Mouse (Mus musculus) frontal cortex, postnatal 14 days (tissue): ENCODE results near the gene Nhej1.

ENCODE experiments used
- DNase-seq, 2 experiments: peaks; one replicate each; pipeline ENCODE4 v3.0.0; 2022; ENCODE audit warnings: low spot score in 2 of 2

The Nhej1 gene

DNA sequence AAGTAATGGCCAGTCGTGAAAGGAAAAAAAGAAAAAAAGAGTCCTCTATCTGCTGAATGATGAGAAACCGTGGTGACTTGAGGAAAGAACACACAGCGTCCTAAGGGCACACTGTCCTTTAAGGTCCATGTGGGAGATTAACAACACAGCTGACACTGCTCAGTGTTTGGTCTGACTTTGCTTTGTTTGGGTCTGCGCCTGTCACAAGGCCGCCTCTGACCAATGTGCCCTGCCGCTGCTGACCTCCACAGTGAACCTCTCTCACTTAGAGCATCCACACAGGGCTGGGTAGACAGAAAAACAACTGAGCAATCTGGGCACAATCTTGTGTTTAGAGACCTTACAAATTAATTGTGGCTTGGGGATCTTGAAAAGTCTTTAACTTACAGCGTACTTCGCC is 148.0 kb downstream of the Nhej1 start:
- DNase-seq = no peak

DNA sequence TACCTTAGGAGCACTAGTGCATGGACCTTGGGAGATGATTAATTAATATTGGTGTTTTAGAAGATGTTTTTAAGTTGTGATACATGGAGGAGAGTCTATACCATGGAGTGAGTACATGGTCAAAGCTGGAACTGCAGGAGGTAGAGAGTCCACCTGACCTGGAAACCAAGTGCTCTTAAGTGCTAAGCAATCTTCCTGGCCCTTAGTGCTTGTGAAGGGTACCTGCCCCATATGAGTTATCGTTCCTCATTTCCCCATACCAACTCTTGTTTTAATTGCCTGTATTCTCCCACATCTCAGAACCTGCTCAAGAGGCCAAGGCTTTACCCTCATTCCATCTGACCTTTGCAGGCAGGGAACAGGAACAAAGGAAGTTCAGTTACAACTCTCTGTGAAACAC is 149.1 kb downstream of the Nhej1 start:
- no peak for DNase-seq

DNA sequence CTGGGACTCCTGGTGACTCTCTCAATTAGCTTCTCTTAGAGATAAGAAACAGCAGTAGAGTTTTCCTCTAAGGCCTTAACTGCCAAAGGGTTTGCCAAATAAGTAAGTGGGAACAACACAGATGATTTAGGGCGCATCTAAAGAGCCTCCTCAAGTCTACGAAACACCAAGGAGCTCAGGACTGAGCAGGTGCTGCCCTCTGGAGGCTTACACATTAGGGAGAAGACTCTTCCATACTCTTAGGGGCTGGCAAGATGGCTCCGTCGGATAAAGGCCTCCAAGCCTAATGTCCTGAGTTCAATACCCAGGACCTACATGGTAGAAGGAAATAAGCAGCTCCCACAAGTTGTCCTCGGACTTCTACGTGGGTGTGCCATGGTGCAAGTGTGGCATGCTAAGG is 151.4 kb downstream of the Nhej1 start:
- no peak for DNase-seq

DNA sequence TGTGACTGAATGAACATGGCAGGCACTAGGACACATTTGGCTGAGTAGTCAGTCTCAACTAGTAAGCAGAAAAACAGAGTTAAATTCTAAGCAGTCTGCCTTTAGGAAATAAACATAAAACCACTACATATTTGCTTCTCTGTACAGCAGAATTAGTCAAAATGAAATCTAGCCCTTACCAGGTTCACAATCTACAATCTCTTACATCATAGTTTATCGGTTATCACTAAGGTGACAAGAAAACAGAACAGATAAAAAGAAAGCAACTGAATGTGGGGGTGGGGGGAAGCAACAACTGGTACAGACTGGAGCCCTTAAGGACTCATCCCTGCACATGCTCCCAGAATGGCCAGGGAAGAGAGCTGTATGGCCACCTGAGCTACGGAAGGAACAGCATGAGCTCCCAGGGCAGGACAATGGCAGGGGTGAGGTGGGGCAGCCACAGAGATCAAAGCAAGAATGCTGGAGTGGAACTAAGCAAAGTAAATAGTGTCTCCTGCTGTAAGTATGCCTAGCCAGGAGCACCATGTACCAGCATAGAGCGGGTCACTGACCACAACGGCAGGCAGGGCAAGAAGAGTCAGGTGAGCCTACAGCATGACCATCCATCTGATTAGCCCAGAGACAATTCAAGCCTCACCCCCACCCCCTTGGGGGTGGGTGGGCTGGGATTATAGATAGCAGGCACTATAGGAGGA is 153.5 kb downstream of the Nhej1 start:
- no peak for DNase-seq

DNA sequence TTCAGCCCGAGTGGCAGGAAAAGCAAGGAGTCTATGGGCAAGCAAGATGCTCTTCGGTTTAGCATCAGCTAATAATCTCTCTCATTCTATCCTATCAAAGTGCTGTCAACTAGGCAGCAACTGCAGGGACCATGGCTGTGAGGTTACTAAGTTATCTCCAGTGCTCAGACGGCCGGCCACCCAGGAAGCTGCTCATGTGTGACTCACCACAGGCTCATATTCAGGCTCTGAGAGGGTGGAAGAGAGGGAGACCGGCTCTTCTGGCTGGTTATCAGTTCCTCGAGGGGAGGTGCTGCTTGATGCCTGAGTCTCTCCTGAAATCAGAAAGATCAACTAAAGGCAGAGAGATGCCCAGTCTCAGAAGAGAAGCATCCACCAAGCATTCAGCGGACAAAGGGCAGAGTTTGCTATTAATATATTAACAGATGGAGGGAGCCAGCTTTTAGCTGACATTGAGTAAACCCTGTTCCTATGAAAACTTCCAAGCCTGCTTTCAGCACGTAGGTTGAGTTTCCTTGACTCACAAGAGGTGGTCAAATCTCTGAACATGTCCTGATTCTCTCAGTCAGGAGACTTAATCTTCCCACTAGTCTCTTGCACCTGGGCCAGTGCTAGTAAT is 156.9 kb downstream of the Nhej1 start:
- DNase-seq = no peak

DNA sequence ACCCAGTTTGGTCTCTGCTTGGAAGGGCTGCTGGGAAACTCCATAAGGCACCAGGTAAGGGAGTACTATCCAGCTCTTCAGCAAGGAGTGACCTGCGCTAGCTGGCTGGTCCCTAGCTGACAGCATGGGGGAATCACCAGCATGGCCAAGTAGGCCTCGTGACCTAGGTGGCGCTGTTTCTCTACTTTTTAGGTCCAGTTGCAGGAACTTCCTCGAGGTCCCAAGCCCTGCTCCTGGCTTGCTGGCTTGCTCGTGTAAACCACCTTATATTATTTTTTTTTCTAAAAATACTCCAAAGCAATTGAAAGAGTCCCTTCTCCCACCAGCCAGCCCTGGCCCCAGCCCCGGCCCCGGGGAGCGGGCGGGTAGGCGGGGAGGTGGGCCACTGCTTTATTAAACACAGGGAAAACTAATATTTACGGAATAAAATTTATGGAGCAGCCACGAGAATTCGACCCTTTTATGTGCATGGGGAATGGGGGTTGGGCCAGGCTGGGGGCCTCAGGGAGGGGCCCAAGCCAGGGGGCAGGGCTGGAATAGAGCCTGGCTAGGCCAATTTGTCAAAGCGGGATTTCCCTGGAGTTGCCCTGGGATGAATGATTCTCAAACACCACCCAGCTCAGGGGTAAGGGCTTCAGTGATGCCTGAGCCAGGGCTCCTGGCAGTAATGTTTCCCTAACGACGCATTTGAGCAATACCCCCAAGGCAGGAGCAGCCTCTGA is 160.3 kb downstream of the Nhej1 start:
- DNase-seq = peak; percentile 22 to 56

DNA sequence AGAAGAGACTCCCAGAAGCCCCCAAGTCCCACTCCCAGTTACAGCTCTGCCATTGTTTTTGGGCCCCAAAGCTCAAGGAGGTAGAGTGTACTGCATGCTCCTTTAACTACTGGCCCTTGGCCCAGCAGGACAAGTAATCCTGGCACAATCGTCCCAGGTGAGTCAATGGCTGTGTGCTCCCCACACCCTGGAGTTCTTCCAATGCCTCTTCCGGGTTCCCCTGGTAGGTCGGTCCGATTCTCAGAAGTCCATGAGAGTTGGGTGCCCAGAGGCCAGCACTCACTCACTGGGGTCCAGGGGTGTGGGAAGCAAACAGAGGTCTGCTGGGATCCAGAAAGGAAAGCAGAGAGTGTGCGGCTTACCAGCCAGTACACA is 162.2 kb downstream of the Nhej1 start:
- DNase-seq = no peak

DNA sequence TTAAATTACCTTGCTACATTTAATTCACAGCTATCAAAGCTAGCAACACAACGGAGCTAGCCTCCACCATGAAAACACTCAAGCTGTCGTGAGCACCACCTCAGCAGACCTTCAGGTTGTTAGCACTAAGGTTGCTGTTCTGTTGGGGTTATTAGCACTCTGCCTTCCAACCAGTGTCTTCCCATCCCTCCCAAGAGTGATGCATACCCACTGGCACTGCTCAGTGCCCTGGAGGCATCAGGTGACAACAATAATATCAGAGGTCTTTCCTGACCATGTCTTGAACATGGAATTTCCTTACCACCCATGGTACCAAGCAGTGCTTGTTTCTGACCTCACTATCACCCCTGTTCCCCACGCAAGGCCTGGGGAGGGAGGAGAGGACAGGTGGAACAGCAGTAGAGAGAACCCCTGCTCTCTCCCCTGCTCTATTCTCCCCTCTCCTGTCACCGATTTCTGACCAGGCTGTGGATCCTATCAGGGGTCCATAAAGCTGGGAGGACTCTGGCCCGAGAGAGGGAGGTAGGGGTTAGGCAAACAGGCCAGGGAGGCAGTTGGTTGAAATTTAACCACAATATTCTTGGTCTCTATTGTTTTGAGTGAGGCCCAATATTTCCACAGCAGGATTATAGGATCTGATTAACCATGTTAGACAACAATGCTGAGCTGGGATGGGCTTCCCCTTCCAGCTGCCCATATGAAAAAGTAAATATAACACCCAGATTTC is 162.7 kb downstream of the Nhej1 start:
- no peak for DNase-seq

DNA sequence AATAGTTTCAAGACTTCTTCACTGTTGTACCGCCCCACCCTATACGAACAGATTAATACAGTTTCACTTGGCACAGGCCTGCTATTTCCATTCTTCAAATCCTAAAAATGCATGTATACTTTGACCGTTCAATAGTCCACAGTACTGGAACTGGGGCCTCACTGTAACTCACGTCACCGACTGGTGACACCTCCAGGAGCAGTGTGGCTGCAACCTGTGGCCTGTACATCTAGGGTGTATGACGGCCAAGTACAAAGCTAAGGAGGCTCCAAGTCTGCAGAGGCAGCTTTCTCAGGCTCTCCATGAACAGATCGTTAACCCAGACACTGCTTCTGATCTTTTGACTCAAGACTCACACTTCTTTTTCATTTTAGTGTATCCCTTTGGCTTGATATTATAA is 163.3 kb downstream of the Nhej1 start:
- DNase-seq = no peak

DNA sequence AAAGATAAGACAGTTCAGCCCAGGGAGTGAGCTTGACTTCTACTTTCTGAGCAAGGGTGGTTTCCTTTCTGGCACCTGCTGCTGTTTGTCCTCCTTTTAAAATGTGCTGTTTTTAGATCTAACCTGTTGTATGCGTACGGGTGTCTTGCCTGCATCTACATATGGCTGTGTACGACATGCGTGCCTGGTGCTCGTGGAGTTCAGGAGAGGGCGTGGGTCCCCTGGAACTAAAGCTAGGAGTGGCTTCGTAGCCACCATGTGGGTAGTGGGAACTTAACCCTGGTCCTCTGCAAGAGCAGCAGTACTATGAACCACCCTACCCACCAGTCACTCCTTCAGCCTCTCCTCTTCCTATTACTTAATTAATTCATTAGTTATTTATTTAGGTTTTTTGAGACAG is 164.9 kb downstream of the Nhej1 start:
- DNase-seq = no peak

DNA sequence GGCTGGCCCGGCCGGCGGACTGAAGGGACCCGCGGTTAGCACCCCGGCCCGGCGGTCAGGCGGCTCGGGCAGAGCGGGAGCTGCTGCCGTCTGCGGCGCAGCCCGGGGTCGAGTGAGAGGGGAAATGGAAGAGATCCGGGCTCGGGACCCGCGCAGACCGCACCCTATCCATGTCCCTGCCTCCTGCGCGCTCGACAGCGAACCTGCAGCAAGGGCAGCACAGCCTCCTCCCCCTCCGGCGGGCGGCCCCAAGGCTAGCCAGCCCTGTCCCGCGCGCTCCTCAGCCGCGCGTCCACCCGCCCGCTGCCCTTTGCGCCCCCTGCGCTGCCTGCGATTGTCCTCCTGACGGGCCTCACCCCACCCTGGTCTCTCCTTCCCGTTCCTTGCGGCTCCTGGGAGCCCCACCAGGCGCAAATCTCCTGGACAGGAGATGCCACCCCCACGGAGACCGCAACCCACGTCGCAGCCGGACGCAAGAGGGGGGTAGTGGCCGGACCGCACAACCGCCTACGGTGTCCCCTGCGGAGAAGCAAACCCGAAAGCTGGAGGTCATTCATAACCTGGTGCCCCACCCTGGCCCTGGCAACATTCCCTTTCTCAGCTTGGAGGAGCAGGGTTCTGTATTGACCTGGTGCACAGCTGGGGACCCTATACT is 173.3 kb downstream of the Nhej1 start, which contains the start of gene Ihh:
Gene Ihh, minus strand, starts transcription at position 117 of the 655 bp plus-strand sequence.
- no peak for DNase-seq

DNA sequence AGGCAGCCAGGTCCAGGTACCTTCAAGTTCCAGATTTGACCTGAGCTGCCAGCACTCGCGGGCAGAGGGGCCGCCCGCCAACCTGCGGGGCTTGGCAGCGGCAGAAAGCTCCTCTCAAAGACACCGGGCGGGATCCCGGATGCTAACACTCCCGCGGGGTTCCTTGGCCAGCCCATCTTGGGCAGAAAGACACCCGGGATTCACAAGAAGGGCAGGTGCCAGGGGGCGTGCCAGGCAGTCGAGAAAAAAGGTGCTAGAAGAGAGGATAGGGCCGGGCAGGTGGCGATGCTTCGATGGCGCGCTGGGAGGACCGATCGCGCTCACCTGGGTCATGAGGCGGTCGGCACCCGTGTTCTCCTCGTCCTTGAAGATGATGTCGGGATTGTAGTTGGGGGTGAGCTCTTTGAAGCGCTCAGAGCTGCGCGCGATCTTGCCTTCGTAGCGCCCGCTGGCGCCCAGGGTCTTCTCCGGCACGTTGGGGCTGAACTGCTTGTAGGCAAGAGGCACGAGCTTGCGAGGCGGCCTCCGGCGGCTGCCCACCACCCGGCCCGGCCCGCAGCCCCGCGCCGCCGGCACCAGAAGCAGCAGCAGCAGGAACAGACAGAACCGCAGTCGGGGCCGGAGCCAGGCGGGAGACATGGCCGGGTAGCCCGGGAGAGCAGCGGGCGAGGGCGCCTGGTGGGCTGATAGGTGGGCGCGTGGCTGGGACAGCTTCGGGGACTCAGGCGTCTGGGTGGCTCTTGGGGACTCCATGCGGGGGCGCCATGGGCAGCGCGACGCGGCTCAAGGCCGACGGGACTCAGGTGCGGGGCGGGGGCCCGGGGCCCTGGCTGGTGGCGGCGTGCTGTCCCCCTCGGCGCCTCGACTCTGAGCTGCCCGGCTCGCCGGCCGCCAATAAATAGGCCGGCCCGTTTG is 174.2 kb downstream of the Nhej1 start:
- no peak for DNase-seq

DNA sequence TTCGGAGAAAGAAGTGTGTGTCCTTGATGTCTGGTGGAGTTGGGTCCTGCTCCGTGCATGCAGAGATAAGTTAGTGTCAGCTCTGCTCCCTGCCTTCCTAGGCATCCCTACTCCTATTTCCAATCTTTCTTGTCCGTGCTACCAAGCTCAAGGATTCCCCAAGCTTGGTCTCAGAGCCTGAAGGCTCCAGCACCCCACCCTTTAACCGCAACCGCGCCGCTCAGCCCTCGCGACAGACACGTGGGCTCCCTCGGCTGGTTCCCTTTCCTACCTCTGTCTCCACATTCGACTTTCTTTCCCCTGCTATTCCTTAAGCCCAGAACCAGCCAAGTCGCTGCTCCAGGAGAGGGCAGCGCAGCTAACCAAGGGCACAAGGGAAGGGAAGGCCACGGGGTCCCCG is 174.9 kb downstream of the Nhej1 start:
- no peak for DNase-seq

DNA sequence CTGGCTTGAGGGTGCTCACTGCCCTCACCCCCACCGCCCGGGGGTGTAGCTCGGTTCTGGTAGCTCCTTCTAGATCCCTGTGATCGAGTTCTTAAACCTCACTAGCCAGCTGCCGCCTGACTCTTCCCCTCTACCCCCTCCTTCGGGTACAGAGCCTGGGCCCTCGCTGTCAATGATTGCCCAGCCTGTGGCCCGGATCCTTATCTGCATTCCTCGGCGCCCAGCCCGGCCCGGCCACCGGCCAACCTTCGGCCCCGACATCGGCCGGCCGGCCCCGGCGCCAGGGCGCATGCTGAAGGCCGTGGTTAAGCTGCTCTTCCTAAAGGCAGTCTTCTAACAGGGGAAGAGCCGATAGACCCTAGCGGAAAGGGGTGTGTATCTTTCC is 175.3 kb downstream of the Nhej1 start:
- no peak for DNase-seq

DNA sequence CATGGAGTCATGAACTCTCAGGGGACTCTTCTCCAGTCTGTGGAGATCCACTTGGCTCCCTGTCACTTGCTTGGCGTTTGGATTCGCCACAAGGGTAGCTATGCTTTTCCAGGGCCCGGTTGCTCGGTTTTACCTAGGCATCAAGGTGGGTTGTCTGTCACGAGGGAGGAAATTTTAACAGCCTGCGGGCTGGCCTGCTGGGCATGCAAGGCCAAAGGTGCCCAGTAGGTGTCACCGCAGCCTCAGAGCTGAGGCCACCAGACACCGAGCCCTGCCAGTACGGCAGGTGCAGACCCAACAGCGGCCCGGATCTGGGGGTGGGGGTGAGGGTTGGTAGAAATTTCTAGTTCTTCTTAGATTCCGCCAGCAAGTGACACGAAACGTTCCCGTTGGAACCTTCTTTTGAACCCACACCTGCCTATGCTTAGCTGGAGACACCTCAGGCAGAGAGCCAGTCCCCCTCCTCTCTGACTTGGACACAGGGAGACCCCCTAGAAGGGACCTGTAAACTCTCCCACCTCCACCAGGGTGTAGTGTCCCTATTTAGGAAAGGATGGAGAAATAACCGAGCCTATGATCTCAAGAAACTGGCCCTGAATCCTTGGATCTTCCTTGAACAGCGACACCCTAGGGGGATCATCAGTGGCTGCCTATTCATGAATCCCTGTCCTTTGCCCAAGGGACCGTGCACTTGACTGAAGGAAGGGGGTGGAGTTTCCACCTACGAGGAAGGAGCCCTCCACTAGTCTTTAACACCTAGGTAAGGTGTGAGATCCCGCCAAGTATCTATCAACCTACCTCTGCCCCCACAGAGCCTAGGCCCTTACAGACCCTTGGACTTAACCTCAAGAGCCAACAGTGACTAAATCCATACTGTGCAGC is 176.0 kb downstream of the Nhej1 start:
- peak in 1 of 2 experiments; percentile 50 for DNase-seq

DNA sequence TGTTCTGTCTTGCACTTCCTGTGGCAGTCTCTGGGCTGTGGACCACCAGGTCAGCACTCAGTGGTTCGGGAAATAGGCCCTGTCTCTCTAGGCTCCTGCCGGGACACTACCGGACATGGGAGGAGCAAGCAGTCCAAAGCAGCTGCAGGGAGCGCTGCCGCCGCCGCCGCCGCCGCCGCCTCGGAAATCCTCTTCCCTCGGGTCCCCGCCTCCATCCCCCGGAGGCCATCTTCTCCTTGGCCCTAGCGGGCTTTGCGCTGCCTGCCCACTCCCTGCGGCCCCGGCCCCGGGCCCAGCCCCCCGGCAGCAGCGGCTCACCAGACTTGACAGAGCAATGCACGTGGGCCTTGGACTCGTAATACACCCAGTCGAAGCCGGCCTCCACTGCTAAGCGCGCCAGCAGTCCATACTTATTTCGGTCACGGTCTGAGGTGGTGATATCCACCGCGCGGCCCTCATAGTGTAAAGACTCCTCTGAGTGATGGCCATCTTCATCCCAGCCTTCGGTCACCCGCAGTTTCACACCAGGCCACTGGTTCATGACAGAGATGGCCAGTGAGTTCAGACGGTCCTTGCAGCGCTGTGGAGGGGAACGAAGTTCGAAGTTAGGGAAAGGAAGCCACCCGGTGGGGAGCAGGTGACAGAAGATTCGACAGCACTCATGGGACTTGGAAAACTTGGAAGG is 176.9 kb downstream of the Nhej1 start:
- DNase-seq = no peak

DNA sequence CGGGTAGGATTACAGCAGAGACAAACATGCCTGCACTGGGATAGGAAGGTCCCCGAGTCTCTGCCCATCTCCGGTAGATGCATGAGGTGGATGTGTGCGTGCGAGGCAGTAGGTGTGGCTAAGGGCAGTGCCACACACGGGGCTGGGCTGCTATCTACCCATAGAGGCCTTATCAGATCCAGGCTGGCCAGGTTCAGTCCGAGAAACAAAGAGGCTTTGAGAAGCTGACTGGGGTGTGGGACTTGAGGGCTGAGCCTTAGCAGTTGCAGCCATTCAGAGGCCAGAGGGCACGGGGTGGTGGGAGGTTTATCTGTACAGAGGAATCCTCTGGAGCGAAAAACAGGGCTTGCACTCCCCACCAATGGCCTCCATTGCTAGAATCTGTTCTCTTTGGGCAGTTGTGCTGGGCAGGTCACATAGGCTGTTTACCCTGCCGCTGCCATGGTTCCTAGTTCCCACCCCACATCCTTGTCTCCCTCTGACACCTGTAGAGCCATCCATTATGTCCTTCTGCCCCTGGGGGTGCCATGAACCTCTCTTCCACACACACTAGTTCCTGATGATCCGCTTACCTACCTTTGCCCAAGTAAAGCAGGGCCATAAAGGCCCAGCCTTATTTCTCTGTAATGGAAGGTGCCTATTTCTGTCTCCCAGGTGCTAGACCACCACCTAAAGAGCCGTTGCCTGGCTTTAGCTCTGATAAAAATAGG is 183.2 kb downstream of the Nhej1 start:
- DNase-seq = no peak

DNA sequence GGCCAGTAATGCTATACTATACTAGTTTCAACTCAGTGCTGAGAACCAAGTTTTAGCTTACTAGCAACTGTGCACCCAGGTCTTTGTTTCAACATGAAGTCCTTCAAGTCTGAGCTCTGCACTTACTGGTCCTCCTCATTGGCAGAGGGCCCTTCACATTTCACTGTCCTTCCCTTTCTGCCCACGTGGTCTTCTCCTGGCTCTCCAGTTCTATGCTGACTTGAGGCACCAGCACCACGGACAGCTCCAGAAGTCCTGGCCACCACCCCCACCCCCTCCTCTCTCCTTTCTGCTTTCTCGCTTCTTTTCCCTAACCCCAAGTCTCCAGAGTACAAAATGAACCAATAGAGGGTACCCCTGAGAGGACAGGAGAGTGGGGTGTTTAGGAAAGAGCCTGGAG is 185.2 kb downstream of the Nhej1 start:
- no peak for DNase-seq
